Mouse (Mus musculus): Measurements from ENCODE around the gene Irak3.

Irak3 gene

DNA sequence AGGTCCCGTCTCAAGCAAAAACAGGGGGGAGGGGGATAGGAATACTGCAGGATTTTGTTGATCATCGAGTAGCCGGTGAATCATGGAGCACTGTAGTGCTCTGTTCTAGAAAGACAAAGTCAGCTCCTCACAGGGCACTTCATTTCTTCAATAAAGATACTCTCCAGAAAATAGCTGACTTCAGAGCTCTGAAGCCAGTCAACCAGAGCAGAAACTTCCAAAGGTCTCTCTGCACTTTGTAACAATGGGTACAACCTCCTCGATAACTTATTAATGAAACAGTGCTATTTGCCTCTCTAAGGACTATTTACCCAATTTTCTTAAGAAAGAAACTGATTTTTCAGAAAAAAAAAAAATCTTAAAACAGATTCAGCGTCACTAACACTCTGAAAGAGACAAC, 106.2 kb downstream of the Irak3 start:
- no peak for DNase-seq (ENCODE audit: low spot score)

DNA sequence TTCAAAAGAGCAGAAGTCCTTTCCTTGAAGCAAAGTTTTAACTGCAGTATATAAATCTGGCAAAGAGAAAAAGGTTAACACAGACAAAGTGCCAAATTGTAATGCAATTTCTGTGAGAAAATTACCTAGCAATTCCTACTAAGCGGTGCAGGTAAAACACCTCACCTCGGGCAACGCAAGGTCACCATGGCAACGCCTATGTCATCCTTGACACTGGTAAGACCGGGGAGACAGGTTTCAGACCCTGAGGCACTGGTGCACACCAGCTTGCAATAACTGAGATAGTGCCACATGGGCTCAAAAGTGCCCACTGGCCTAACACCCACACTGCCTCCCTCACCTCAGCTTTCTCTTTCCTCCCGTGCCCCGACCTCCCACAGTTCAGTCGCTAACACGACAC, 106.8 kb downstream of the Irak3 start:
- DNase-seq (ENCODE audit: low spot score) = no peak

DNA sequence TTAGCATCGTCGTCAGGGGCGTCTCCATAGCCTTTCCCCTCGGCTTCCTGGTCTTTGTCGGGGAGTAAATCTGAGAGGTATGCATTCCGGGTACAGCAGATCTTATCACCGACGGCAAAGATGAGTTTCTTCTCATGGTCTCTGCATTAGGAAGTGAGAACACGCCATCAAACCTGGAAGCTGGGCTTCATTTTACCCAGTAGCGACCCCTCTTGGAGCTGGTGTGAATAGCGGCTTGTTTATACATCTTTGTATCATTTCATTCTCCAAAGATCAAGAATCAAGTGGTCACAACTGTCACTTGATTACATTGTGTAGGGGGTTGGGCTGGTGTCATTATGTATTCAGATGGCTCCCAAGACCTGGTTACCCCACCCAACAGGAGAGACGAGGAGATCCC, 109.4 kb downstream of the Irak3 start:
- no peak for DNase-seq (ENCODE audit: low spot score)

Data from layer of hippocampus, adult 9-10 months (tissue).